Mouse (Mus musculus) cerebellum, adult 2 months (tissue): ENCODE data around the gene Gm11060.

Source experiments
- CTCF ChIP-seq: fragments of 200-500 bp; IDR thresholded peaks from 2 replicates; pipeline ENCODE4 v1.5.1; 2011; ENCODE audit warnings: low read depth, mild to moderate bottlenecking, control low read depth, low read length, moderate library complexity, borderline replicate concordance; ENCODE audit not compliant: insufficient read depth
- POLR2A ChIP-seq: fragments of 200-500 bp; IDR thresholded peaks from 2 replicates; pipeline ENCODE4 v1.6.1; 2011; ENCODE audit warnings: low read length, control low read depth, borderline replicate concordance; ENCODE audit not compliant: insufficient read depth

DNA sequence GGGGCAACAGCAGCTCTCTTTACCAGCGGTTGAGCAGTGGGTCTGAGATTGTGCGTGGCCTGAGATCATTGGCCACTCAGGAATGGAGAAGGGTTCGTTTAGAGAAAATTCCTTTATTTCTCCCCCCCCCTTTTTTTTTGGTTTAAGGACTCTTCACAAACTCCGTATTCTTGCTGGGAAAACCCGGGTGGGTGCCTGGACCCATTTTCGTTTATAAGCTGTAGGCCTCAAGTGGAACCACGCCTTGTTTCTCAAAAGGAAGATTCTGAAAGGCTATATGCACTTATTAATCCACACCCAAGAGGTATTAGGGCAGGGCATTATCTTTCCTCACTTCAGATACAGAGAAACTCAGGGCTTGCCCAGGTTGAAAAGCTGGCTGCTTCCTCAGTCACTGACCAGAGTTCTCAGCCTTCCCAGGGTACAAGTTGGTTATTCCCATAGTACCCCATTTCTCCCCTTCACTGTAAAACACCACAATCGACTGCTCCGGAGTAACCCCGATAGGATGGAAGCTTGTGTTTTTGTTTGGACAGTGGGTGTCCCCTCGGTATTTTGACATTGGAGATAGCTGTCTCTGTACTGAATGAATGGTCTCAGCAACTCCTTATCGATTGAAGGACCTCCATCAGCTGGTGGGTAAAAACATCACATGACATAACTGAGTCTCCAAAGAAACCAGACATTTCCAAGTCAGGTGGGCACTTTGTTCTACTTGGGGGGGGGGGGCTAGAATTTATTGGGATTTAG, 39.4 kb downstream of the Gm11060 start:
- TF ChIP-seq POLR2A (no peak), CTCF (no peak)
